Mouse (Mus musculus) embryonic facial prominence, embryonic 11.5 days (tissue): ENCODE measurements around the gene Olfr768. TPM values are rescaled to one million over a fixed set of nuclear protein-coding genes. Genes with fewer than 3 reads are reported as not detected.
"Not testable (repeated sequence)": the region's sequence is repeated elsewhere in the genome, so short reads cannot be mapped to it uniquely, and the experiment has no call there.

Source experiments
- ATAC-seq: fragments of 200-750 bp; cut with Nextera tagmentation; replicated peaks from 2 replicates; pipeline ENCODE4 v1.8.0; 2017; ENCODE audit warnings: low read depth; ENCODE audit not compliant: insufficient number of reproducible peaks, low FRiP score, low TSS enrichment
- DNase-seq: peaks from one replicate; pipeline ENCODE4 v3.0.0-alpha.2; 2015; ENCODE audit warnings: low spot score
- H3K27ac ChIP-seq: fragments of 300-500 bp; sonication (generic); replicated peaks from 2 replicates; pipeline ENCODE4 v1.5.1; 2014; ENCODE audit warnings: mild to moderate bottlenecking, low read depth, low read length, control low read depth
- H3K27me3 ChIP-seq: fragments of 300-500 bp; sonication (generic); 2 replicates; pipeline ENCODE4 v1.6.1; 2014; ENCODE audit warnings: mild to moderate bottlenecking, low read length, moderate library complexity, mixed read lengths; ENCODE audit not compliant: control insufficient read depth, insufficient read depth
- H3K36me3 ChIP-seq: fragments of 300-500 bp; sonication (generic); replicated peaks from 2 replicates; pipeline ENCODE4 v1.6.1; 2014; ENCODE audit warnings: low read depth, mild to moderate bottlenecking, low read length, moderate library complexity, mixed read lengths; ENCODE audit not compliant: control insufficient read depth, insufficient read depth
- H3K4me1 ChIP-seq: fragments of 300-500 bp; sonication (generic); 2 replicates; pipeline ENCODE4 v1.6.1; 2014; ENCODE audit warnings: low read length, mixed read lengths; ENCODE audit not compliant: control insufficient read depth, insufficient read depth
- H3K4me2 ChIP-seq: fragments of 300-500 bp; sonication (generic); 2 replicates; pipeline ENCODE4 v1.6.1; 2014; ENCODE audit warnings: low read depth, mild to moderate bottlenecking, control low read depth, low read length, moderate library complexity
- H3K4me3 ChIP-seq: fragments of 300-500 bp; sonication (generic); 2 replicates; pipeline ENCODE4 v1.5.1; 2014; ENCODE audit warnings: low read depth, low read length, control low read depth
- H3K9ac ChIP-seq: fragments of 300-500 bp; sonication (generic); replicated peaks from 2 replicates; pipeline ENCODE4 v1.6.1; 2014; ENCODE audit warnings: mild to moderate bottlenecking, control low read depth, low read length
- H3K9me3 ChIP-seq: fragments of 300-500 bp; sonication (generic); replicated peaks from 2 replicates; pipeline ENCODE4 v1.6.1; 2016; ENCODE audit warnings: mild to moderate bottlenecking, low read length, inconsistent platforms, mixed read lengths; ENCODE audit not compliant: control insufficient read depth
- WGBS: fragments of 180-500 bp; shearing (Covaris S2); extraction: QIAGEN DNeasy Blood & Tissue Kit; methylation state at CpG from one replicate; pipeline ENCODE4 v1.1.7; 2014; 5-methylcytosine and 5-hydroxymethylcytosine counted together
- polyA plus RNA-seq: library from polyadenylated mRNA; unstranded; fragments of >200 nt; fragmentation: Nextera tagmentation; extraction: Ambion mirVana; gene quantifications from 2 replicates; pipeline ENCODE4 v1.2.1, GENCODE M21; 2014

Olfr768 gene
- polyA plus RNA-seq: not detected in 2 replicates

GRCm38 (mm10) chr10:129099275-129099674 is at the start of gene Olfr768:
TSS of gene Olfr768 (minus strand) at chr10:129099375.
- no peak within 1 kb of the TSS for H3K4me2 ChIP-seq
- no peak within 1 kb of the TSS for H3K27ac ChIP-seq
- no peak for ATAC-seq
- WGBS: 82% methylated on average over 1 of the region's 1 CpGs
- DNase-seq: no peak
- no peaks in the 10 kb centered on the region for H3K4me1 ChIP-seq
- no peak within 1 kb of the TSS for H3K4me3 ChIP-seq
- H3K9me3 ChIP-seq: no peaks in the 10 kb centered on the region
- H3K36me3 ChIP-seq: no peaks in the 10 kb centered on the region
- no peak within 1 kb of the TSS for H3K9ac ChIP-seq
- no peaks in the 10 kb centered on the region for H3K27me3 ChIP-seq

GRCm38 (mm10) chr10:129138898-129139297 is 39.7 kb upstream of the Olfr768 start, which contains the start of gene Olfr770:
TSS of gene Olfr770 (minus strand) at chr10:129138998.
- ATAC-seq (no peak), DNase-seq (no peak)
- no peaks in the 10 kb centered on the region for H3K36me3 ChIP-seq
- no peaks in the 10 kb centered on the region for H3K27me3 ChIP-seq
- no peak within 1 kb of the TSS for H3K4me3 ChIP-seq
- H3K9ac ChIP-seq: no peak within 1 kb of the TSS
- no peak within 1 kb of the TSS for H3K4me2 ChIP-seq
- 88% methylated on average over 2 of the region's 2 CpGs for WGBS
- H3K4me1 ChIP-seq: no peaks in the 10 kb centered on the region
- H3K27ac ChIP-seq: no peak within 1 kb of the TSS
- H3K9me3 ChIP-seq: no peaks in the 10 kb centered on the region

GRCm38 (mm10) chr10:129117761-129118160 is 18.6 kb upstream of the Olfr768 start, which contains the start of gene Olfr769:
TSS of gene Olfr769 (minus strand) at chr10:129117861.
- H3K9me3 ChIP-seq: no peaks in the 10 kb centered on the region
- H3K9ac ChIP-seq: no peak within 1 kb of the TSS
- no peaks in the 10 kb centered on the region for H3K27me3 ChIP-seq
- H3K4me2 ChIP-seq: no peak within 1 kb of the TSS
- H3K4me3 ChIP-seq: no peak within 1 kb of the TSS
- 88% methylated on average over 2 of the region's 2 CpGs for whole genome bisulfite sequencing
- DNase-seq (no peak), ATAC-seq (no peak)
- no peaks in the 10 kb centered on the region for H3K36me3 ChIP-seq
- no peaks in the 10 kb centered on the region for H3K4me1 ChIP-seq
- H3K27ac ChIP-seq: no peak within 1 kb of the TSS

- DNase-seq: no peak
- H3K36me3 ChIP-seq: no peaks in the 10 kb centered on the region
- no peak overlapping the region for H3K27ac ChIP-seq
- H3K9me3 ChIP-seq: no peaks in the 10 kb centered on the region
- H3K4me1 ChIP-seq: no peaks in the 10 kb centered on the region
- no peak overlapping the region for H3K4me3 ChIP-seq
- H3K9ac ChIP-seq: no peak overlapping the region
- no peak overlapping the region for H3K4me2 ChIP-seq
- 92% methylated on average over 3 of the region's 3 CpGs for WGBS
- ATAC-seq: no peak
- H3K27me3 ChIP-seq: no peaks in the 10 kb centered on the region
Observed at GRCm38 (mm10) chr10:129115146-129115545, 16.0 kb upstream of the Olfr768 start.

GRCm38 (mm10) chr10:129101231-129101630 is 2.1 kb upstream of the Olfr768 start:
- WGBS: 22% methylated on average over 3 of the region's 3 CpGs
- no peaks in the 10 kb centered on the region for H3K4me1 ChIP-seq
- DNase-seq (no peak), ATAC-seq (no peak)
- H3K4me2 ChIP-seq: no peak overlapping the region
- H3K9me3 ChIP-seq: no peaks in the 10 kb centered on the region
- H3K4me3 ChIP-seq: no peak overlapping the region
- no peak overlapping the region for H3K27ac ChIP-seq
- no peak overlapping the region for H3K9ac ChIP-seq
- no peaks in the 10 kb centered on the region for H3K36me3 ChIP-seq
- no peaks in the 10 kb centered on the region for H3K27me3 ChIP-seq

GRCm38 (mm10) chr10:129082810-129083209 is 16.4 kb downstream of the Olfr768 start, which contains the start of gene Olfr767:
TSS of gene Olfr767 (minus strand) at chr10:129082910.
- H3K9ac ChIP-seq, H3K27me3 ChIP-seq, H3K4me3 ChIP-seq, H3K4me1 ChIP-seq, H3K27ac ChIP-seq, H3K9me3 ChIP-seq, ATAC-seq, DNase-seq, H3K36me3 ChIP-seq, H3K4me2 ChIP-seq: not testable (repeated sequence)

GRCm38 (mm10) chr10:129068877-129069276 is 30.3 kb downstream of the Olfr768 start, which contains the start of gene Olfr766-ps1:
TSS of gene Olfr766-ps1 (minus strand) at chr10:129068977.
- 87% methylated on average over 2 of the region's 2 CpGs for whole genome bisulfite sequencing
- H3K27ac ChIP-seq: no peak within 1 kb of the TSS
- H3K4me3 ChIP-seq: no peak within 1 kb of the TSS
- H3K9ac ChIP-seq: no peak within 1 kb of the TSS
- DNase-seq (no peak), ATAC-seq (no peak)
- H3K9me3 ChIP-seq: no peaks in the 10 kb centered on the region
- H3K4me1 ChIP-seq: no peaks in the 10 kb centered on the region
- no peaks in the 10 kb centered on the region for H3K36me3 ChIP-seq
- H3K4me2 ChIP-seq: no peak within 1 kb of the TSS
- no peaks in the 10 kb centered on the region for H3K27me3 ChIP-seq

GRCm38 (mm10) chr10:129049898-129050297 is 49.3 kb downstream of the Olfr768 start, which contains the start of gene Olfr765:
TSS of gene Olfr765 (minus strand) at chr10:129049998.
- H3K4me1 ChIP-seq, DNase-seq, ATAC-seq, H3K4me2 ChIP-seq, H3K9me3 ChIP-seq, H3K4me3 ChIP-seq, H3K27me3 ChIP-seq, H3K9ac ChIP-seq, H3K27ac ChIP-seq, H3K36me3 ChIP-seq: not testable (repeated sequence)
